Mouse (Mus musculus) kidney, postnatal 0 days (tissue): Measurements from ENCODE around the gene Thra. TPM values are rescaled to one million over a fixed set of nuclear protein-coding genes. Genes with fewer than 3 reads are reported as not detected.

Source experiments
- ATAC-seq: fragments of 200-750 bp; cut with Nextera tagmentation; replicated peaks from 2 replicates; pipeline ENCODE4 v1.8.0; 2017; ENCODE audit warnings: low read depth, moderate number of reproducible peaks, moderate TSS enrichment, moderate library complexity; ENCODE audit not compliant: low FRiP score
- DNase-seq: peaks from one replicate; pipeline ENCODE4 v3.0.0-alpha.2; 2016; ENCODE audit warnings: low spot score
- H3K27ac ChIP-seq: fragments of 300-500 bp; sonication (generic); 2 replicates; pipeline ENCODE4 v1.5.1; 2014; ENCODE audit warnings: mild to moderate bottlenecking
- H3K27me3 ChIP-seq: fragments of 300-500 bp; sonication (generic); 2 replicates; pipeline ENCODE4 v1.6.1; 2014; ENCODE audit warnings: low read length, mixed read lengths; ENCODE audit not compliant: insufficient read depth
- H3K36me3 ChIP-seq: fragments of 300-500 bp; sonication (generic); 2 replicates; pipeline ENCODE4 v1.6.1; 2014; ENCODE audit warnings: low read length, mixed read lengths; ENCODE audit not compliant: insufficient read depth
- H3K4me1 ChIP-seq: fragments of 300-500 bp; sonication (generic); replicated peaks from 2 replicates; pipeline ENCODE4 v1.6.1; 2014; ENCODE audit warnings: antibody characterized with exemption, low read length, mixed read lengths; ENCODE audit not compliant: insufficient read depth
- H3K4me2 ChIP-seq: fragments of 300-500 bp; sonication (generic); 2 replicates; pipeline ENCODE4 v1.6.1; 2014; ENCODE audit warnings: mild to moderate bottlenecking, low read length, moderate library complexity, mixed read lengths
- H3K4me3 ChIP-seq: fragments of 300-500 bp; sonication (generic); replicated peaks from 2 replicates; pipeline ENCODE4 v1.5.1; 2014; ENCODE audit warnings: low read depth, low read length
- H3K9ac ChIP-seq: fragments of 300-500 bp; sonication (generic); 2 replicates; pipeline ENCODE4 v1.6.1; 2014; ENCODE audit warnings: low read depth, low read length
- H3K9me3 ChIP-seq: fragments of 300-500 bp; sonication (generic); replicated peaks from 2 replicates; pipeline ENCODE4 v1.6.1; 2016; ENCODE audit warnings: low read length, inconsistent platforms, mixed read lengths
- CTCF ChIP-seq: IDR thresholded peaks from 2 replicates; pipeline ENCODE4 v1.5.1; 2016; ENCODE audit warnings: antibody characterized with exemption, low read depth, mild to moderate bottlenecking, moderate library complexity
- WGBS: fragments of 180-500 bp; shearing (Covaris S2); extraction: QIAGEN DNeasy Blood & Tissue Kit; methylation state at CpG from one replicate; pipeline ENCODE4 v1.1.7; 2014; 5-methylcytosine and 5-hydroxymethylcytosine counted together
- polyA plus RNA-seq: library from polyadenylated mRNA; unstranded; fragments of >200 nt; fragmentation: Nextera tagmentation; extraction: Ambion mirVana; gene quantifications from 2 replicates; pipeline ENCODE4 v1.2.1, GENCODE M21; 2015

The Thra gene
- polyA plus RNA-seq, 1 experiment from 2014 or later, result 26.1 TPM

DNA sequence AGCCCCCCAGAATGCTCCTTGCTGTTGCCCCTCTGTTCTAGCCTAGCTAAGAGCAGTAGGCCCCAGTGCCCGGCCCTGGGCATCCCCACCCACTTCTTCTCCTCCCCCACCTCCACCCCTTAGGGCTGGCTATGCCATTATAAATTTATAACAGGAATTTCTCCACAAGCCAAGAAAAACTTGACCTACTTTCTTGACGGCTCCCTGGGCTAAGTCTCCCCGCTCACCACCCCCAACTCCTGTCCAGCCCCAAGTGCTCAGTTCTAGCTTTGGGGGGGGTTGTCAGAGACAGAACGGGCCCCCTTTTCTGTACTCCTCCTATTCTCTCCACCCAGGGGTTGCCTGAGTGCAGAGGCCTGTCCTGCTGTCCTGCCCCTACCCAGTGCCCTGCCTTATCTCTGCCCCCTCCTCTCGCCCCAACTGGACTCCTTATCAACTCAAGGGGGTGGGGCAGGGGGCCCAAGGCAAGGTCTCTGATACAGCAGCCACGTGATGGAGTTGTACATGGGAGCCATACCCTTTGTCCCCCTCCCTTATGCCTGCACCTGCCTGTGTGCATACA is 10.9 kb downstream of the Thra start:
- Histone ChIP-seq H3K4me2 (peak overlapping the region; percentile 42), H3K27me3 (no peaks in the 10 kb centered on the region), H3K4me3 (no peak overlapping the region), H3K27ac (peak overlapping the region; percentile 88), H3K9ac (peak overlapping the region; percentile 42; the same call in 1 of the 2 replicates), H3K36me3 (peaks cover 11% of the 10 kb centered on the region; the same call in 1 of the 2 replicates), H3K4me1 (peaks cover 85% of the 10 kb centered on the region), H3K9me3 (no peaks in the 10 kb centered on the region)
- WGBS, result 12% methylated on average over 6 of the region's 6 CpGs
- ATAC-seq, result no peak; the same call in 1 of the 2 replicates
- no peak for TF ChIP-seq CTCF
- DNase-seq, result peak; percentile 58

GRCm38 (mm10) chr11:98752562-98753140 is 12.2 kb downstream of the Thra start:
- peaks cover 21% of the 10 kb centered on the region; the same call in 1 of the 2 replicates for H3K36me3 ChIP-seq
- peak overlapping the region; percentile 55 for H3K27ac ChIP-seq
- DNase-seq (no peak), ATAC-seq (no peak)
- peaks cover 75% of the 10 kb centered on the region for H3K4me1 ChIP-seq
- H3K4me3 ChIP-seq, result no peak overlapping the region
- no peaks in the 10 kb centered on the region for H3K27me3 ChIP-seq
- H3K9me3 ChIP-seq, result no peaks in the 10 kb centered on the region
- WGBS, result 76% methylated on average over 10 of the region's 10 CpGs
- H3K4me2 ChIP-seq, result no peak overlapping the region
- no peak for TF ChIP-seq CTCF
- no peak overlapping the region for H3K9ac ChIP-seq

DNA sequence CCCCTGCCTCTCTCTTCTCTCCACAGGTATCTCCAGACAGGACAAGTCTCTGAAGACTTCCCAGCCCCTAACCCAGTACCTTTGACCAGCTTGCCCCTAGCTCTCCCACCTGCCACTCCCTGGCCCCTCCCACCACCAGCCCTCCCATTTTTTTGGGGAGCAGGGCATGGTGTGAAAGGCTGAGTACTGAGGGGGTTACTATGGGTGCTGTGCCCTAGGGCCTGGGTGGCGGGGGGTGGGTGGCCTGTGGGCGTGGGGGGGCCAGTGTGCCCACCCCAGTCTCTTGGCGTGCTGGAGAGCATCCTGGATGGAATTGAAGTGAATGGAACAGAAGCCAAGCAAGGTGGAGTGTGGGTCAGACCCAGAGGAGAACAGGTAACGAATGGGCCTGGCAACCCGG is 12.8 kb downstream of the Thra start:
- H3K36me3 ChIP-seq, result peaks cover 23% of the 10 kb centered on the region; the same call in 1 of the 2 replicates
- peak overlapping the region; percentile 72; the same call in 1 of the 2 replicates for H3K27ac ChIP-seq
- H3K9me3 ChIP-seq, result no peaks in the 10 kb centered on the region
- peaks cover 69% of the 10 kb centered on the region for H3K4me1 ChIP-seq
- H3K9ac ChIP-seq, result no peak overlapping the region
- WGBS, result 95% methylated on average over 5 of the region's 5 CpGs
- H3K27me3 ChIP-seq, result no peaks in the 10 kb centered on the region
- ATAC-seq (no peak), DNase-seq (no peak)
- no peak for TF ChIP-seq CTCF
- H3K4me2 ChIP-seq, result no peak overlapping the region
- H3K4me3 ChIP-seq, result no peak overlapping the region

DNA sequence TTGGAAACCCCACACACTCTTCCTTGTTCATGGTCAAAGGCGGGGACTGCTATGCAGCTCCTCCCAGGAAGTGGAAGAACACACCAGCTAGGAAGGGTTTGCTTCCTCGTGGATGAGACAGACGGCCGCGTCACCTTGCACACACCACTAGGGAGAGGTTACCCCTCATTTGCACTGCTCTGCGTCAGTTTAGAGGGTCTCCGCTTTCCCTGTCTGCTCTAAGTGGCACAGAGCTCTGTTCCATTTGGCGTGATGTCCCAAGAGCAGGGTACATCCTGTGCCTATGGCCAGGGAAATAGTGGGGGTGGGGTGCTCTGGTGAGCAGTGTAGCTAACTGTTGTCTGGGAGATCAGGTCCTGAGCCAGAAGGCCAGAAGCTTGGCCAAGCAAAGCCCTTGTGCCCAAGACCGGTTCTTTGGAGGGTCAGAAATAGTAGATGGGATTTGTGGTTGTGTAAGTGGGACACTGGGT is 13.7 kb downstream of the Thra start:
- Histone ChIP-seq H3K27me3 (no peaks in the 10 kb centered on the region), H3K27ac (peak overlapping the region; percentile 72), H3K36me3 (peaks cover 26% of the 10 kb centered on the region; the same call in 1 of the 2 replicates), H3K4me3 (no peak overlapping the region), H3K9ac (no peak overlapping the region), H3K4me2 (no peak overlapping the region), H3K9me3 (no peaks in the 10 kb centered on the region), H3K4me1 (peaks cover 60% of the 10 kb centered on the region)
- 54% methylated on average over 9 of the region's 9 CpGs for WGBS
- DNase-seq, result no peak
- no peak for TF ChIP-seq CTCF
- no peak for ATAC-seq

- TF ChIP-seq CTCF, result peak; percentile 95
- H3K36me3 ChIP-seq, result peaks cover 26% of the 10 kb centered on the region; the same call in 1 of the 2 replicates
- H3K9ac ChIP-seq, result no peak overlapping the region
- peak overlapping the region; percentile 72 for H3K27ac ChIP-seq
- DNase-seq, result peak; percentile 83
- WGBS, result 25% methylated on average over 7 of the region's 7 CpGs
- no peaks in the 10 kb centered on the region for H3K27me3 ChIP-seq
- H3K9me3 ChIP-seq, result no peaks in the 10 kb centered on the region
- no peak overlapping the region for H3K4me3 ChIP-seq
- no peak overlapping the region for H3K4me2 ChIP-seq
- peak; percentile 33 for ATAC-seq
- peaks cover 55% of the 10 kb centered on the region for H3K4me1 ChIP-seq
These were observed 14.3 kb downstream of the Thra start for GRCm38 (mm10) chr11:98754621-98755181.

DNA sequence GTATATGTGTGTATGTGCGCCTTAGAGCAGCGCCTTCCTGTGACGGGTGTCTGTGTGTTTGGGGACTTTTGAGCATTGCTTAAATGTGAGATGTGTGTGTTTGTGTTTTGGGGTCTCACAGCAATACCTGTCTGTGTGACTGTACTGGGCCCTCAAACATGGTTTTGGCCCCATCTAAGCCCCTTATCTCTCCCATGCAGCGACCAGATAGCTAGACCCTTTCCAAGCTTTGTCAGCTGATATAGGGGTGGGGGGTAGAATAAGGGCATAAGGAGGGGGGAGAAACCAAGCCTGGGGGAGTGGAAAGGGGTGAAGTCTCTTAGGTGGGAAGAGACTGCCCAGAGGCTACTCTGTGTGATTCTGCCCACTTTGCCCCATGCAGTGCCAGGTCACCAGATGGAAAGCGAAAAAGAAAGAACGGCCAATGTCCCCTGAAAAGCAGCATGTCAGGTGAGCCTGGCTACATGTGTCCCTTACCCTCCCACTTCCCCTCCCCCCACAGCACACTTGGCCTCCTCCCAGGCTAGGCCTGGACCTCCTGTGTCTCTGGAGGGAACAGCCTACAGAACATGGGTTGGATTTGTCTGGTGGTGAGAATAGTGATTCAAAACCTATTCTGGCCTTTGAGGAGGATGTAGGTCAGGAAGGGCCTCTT is 15.4 kb downstream of the Thra start:
- no peak for ATAC-seq
- peaks cover 33% of the 10 kb centered on the region; the same call in 1 of the 2 replicates for H3K36me3 ChIP-seq
- H3K4me1 ChIP-seq, result peaks cover 43% of the 10 kb centered on the region
- no peak overlapping the region for H3K4me3 ChIP-seq
- no peaks in the 10 kb centered on the region for H3K27me3 ChIP-seq
- no peak overlapping the region for H3K4me2 ChIP-seq
- no peaks in the 10 kb centered on the region for H3K9me3 ChIP-seq
- H3K27ac ChIP-seq, result no peak overlapping the region
- DNase-seq, result no peak
- H3K9ac ChIP-seq, result no peak overlapping the region
- no peak for TF ChIP-seq CTCF
- WGBS, result 92% methylated on average over 6 of the region's 6 CpGs
